Mouse (Mus musculus): ENCODE results near the gene 1700001O22Rik. TPM values are rescaled to one million over a fixed set of nuclear protein-coding genes. Genes with fewer than 3 reads are reported as not detected.

Gene 1700001O22Rik
- polyA plus RNA-seq (2014; fragmentation: Illumina TruSeq; extraction: RNeasy Lipid Tissue Mini Kit (QIAGEN cat#74804); ENCODE audit: low read depth, low replicate concordance), result not detected

DNA sequence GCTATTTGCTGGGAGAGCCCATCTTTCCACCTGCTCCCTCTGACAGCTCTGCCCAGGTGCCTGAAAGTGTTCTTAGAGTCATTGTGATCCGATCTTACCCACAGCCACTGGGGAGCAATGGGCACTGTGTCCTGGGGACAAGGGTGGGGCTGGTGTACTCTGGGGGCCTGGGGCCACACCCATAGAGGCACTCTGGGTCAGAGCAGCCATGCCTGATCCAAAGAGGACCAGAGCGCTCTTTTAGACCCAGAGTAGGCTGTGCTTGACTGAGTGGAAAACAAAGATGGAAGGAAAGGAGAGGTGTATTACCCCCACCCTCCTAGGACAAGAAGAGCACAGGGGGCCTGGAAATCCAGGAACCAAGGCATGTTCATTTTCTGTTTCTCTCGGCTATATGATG is at the start of gene 1700001O22Rik:
Gene 1700001O22Rik, minus strand, starts transcription at position 58 of the 400 bp plus-strand sequence.

DNA sequence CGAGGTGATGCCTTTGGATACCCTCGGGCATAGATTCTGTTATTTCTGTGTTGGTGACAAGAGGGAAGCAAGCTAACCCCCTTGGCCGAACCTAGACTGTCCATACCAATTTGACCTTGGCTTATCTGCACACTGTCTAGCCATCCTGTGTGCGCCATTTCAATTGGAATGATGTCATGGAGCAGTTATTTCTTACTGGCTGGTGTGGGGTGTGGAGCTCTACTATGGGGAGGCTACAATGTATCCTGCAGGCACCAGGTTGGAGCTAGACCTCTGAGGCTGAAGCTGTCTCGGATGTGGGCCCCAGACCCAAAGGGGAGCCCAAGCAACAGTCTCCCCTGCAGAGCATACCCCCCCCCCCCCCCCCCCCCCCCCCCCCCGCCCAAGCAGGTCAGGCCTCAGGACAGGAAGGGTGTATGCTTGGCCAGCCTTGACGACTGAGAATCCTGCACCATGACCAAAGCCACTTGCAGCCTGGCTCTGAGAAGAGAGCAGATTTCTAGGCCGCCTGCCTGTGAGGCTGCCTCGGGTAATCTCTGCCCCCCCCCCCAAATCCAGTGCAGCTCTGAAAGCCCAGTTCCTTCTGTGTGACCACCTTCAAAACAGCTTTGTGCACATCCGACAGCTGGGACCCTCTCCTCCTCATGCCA is 31.0 kb upstream of the 1700001O22Rik start, which contains the start of gene Prrx2:
Gene Prrx2, plus strand, starts transcription at position 600 of the 650 bp plus-strand sequence.

GRCm38 (mm10) chr2:30830283-30830795 is 26.9 kb upstream of the 1700001O22Rik start, which contains the start of gene Asb6:
TSS of gene Asb6 (minus strand) at chr2:30830333.

DNA sequence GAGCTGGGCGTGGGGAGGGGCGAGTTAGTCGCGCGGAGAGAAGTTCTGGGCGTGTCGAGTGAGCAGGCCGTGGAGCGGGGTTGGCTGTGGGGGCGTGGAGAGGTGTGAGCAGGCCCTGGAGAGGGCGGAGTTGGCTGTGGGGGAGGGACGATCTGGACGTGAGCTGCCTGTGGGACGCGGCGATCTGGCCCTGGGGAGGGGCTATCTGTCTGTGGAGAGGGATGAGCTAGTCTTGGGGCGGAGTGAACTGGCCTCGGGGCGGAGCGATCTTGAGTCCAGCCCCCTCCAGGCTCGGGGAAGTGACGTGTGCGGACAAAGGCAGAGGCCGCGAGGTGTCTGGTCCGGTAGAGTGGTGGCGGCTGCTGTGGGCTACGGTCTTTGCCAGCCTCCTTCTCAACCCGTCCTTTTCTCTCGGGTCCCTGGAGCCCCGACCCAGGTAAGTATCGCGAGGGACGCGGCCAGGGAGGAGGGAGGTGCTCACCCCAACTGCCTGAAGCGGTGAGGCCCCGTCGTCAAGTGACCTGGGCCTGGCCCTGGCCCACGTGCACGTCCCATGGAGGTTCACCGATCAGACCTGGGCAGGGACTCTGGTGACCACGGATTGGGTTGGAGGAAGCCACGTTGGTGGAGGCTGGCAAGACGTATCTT is 4.3 kb upstream of the 1700001O22Rik start, which contains the start of gene Ntmt1:
Gene Ntmt1, plus strand, starts transcription at position 179 of the 648 bp plus-strand sequence.

Other genes starting within 250 kb of the 1700001O22Rik start
- 1.1 TPM for gene Cstad, start 208.6 kb downstream of the 1700001O22Rik start, polyA plus RNA-seq (2014; fragmentation: Illumina TruSeq; extraction: RNeasy Lipid Tissue Mini Kit (QIAGEN cat#74804); ENCODE audit: low read depth, low replicate concordance)
- not detected for gene Ntmt1, start 4.2 kb upstream of the 1700001O22Rik start, polyA plus RNA-seq (2014; fragmentation: Illumina TruSeq; extraction: RNeasy Lipid Tissue Mini Kit (QIAGEN cat#74804); ENCODE audit: low read depth, low replicate concordance)
- not detected for gene Asb6, start 26.7 kb upstream of the 1700001O22Rik start, polyA plus RNA-seq (2014; fragmentation: Illumina TruSeq; extraction: RNeasy Lipid Tissue Mini Kit (QIAGEN cat#74804); ENCODE audit: low read depth, low replicate concordance)
- not detected for gene Prrx2, start 31.3 kb upstream of the 1700001O22Rik start, polyA plus RNA-seq (2014; fragmentation: Illumina TruSeq; extraction: RNeasy Lipid Tissue Mini Kit (QIAGEN cat#74804); ENCODE audit: low read depth, low replicate concordance)
- 11.4 TPM for gene Ptges, start 126.2 kb upstream of the 1700001O22Rik start, polyA plus RNA-seq (2014; fragmentation: Illumina TruSeq; extraction: RNeasy Lipid Tissue Mini Kit (QIAGEN cat#74804); ENCODE audit: low read depth, low replicate concordance)
- gene Tor1b, start 149.3 kb upstream of the 1700001O22Rik start, polyA plus RNA-seq (2014; fragmentation: Illumina TruSeq; extraction: RNeasy Lipid Tissue Mini Kit (QIAGEN cat#74804); ENCODE audit: low read depth, low replicate concordance), result 14.4 TPM
- 12.2 TPM for gene Tor1a, start 164.3 kb upstream of the 1700001O22Rik start, polyA plus RNA-seq (2014; fragmentation: Illumina TruSeq; extraction: RNeasy Lipid Tissue Mini Kit (QIAGEN cat#74804); ENCODE audit: low read depth, low replicate concordance)
- gene BC005624, start 178.5 kb upstream of the 1700001O22Rik start, polyA plus RNA-seq (2014; fragmentation: Illumina TruSeq; extraction: RNeasy Lipid Tissue Mini Kit (QIAGEN cat#74804); ENCODE audit: low read depth, low replicate concordance), result 15.4 TPM
- gene Usp20, start 178.6 kb upstream of the 1700001O22Rik start, polyA plus RNA-seq (2014; fragmentation: Illumina TruSeq; extraction: RNeasy Lipid Tissue Mini Kit (QIAGEN cat#74804); ENCODE audit: low read depth, low replicate concordance), result 1.4 TPM